Mouse (Mus musculus): ENCODE data around the gene Psors1c2. TPM values are rescaled to one million over a fixed set of nuclear protein-coding genes. Genes with fewer than 3 reads are reported as not detected.

Psors1c2 gene
- polyA plus RNA-seq, 1 experiment from 2014 or later, result 0.14 TPM

GRCm38 (mm10) chr17:35558216-35558615 is 25.2 kb downstream of the Psors1c2 start:
- no peak for ATAC-seq (replicated peaks; ENCODE audit: low FRiP score, low read depth)
- 63% methylated on average over 8 of the region's 8 CpGs for WGBS

GRCm38 (mm10) chr17:35567150-35567549 is 34.1 kb downstream of the Psors1c2 start, which contains the start of gene 2300002M23Rik:
Gene 2300002M23Rik (plus strand): TSS chr17:35567450.
- Histone ChIP-seq H3K9ac (ENCODE audit: low read depth, low read length) (no peak within 1 kb of the TSS), H3K27ac (no peak within 1 kb of the TSS), H3K4me3 (replicated peaks; ENCODE audit: low read depth, low read length) (no peak within 1 kb of the TSS), H3K9me3 (replicated peaks; ENCODE audit: low read length) (no peaks in the 10 kb centered on the region), H3K36me3 (ENCODE audit: insufficient read depth, low read length) (no peaks in the 10 kb centered on the region), H3K4me2 (ENCODE audit: low read length) (no peak within 1 kb of the TSS), H3K27me3 (ENCODE audit: insufficient read depth, low read length) (peaks cover 6% of the 10 kb centered on the region; the same call in 1 of the 2 replicates), H3K4me1 (replicated peaks; ENCODE audit: insufficient read depth, low read length) (0 out of 2 replicates have a peak, but pooled peaks cover 4% of the 10 kb centered on the region)
- DNase-seq (ENCODE audit: low spot score) (no peak), ATAC-seq (replicated peaks; ENCODE audit: low FRiP score, low read depth) (no peak)
- 58% methylated on average over 3 of the region's 3 CpGs for WGBS
- TF ChIP-seq CTCF (IDR thresholded peaks at IDR 0.05; ENCODE audit: low read depth), result no peak

More at GRCm38 (mm10) chr17:35558216-35558615, 25.2 kb downstream of the Psors1c2 start:
- no peaks in the 10 kb centered on the region for H3K9me3 ChIP-seq (replicated peaks; ENCODE audit: low read length)
- DNase-seq (ENCODE audit: low spot score), result no peak
- no peak for TF ChIP-seq CTCF (IDR thresholded peaks at IDR 0.05; ENCODE audit: low read depth)
- H3K36me3 ChIP-seq (ENCODE audit: insufficient read depth, low read length), result no peaks in the 10 kb centered on the region
- H3K9ac ChIP-seq (ENCODE audit: low read depth, low read length), result no peak overlapping the region
- H3K4me3 ChIP-seq (replicated peaks; ENCODE audit: low read depth, low read length), result no peak overlapping the region
- no peak overlapping the region for H3K27ac ChIP-seq
- no peaks in the 10 kb centered on the region for H3K4me1 ChIP-seq (replicated peaks; ENCODE audit: insufficient read depth, low read length)
- no peaks in the 10 kb centered on the region for H3K27me3 ChIP-seq (ENCODE audit: insufficient read depth, low read length)
- H3K4me2 ChIP-seq (ENCODE audit: low read length), result no peak overlapping the region

GRCm38 (mm10) chr17:35567767-35568166 is 34.8 kb downstream of the Psors1c2 start:
- H3K9me3 ChIP-seq (replicated peaks; ENCODE audit: low read length), result no peaks in the 10 kb centered on the region
- no peak for ATAC-seq (replicated peaks; ENCODE audit: low FRiP score, low read depth)
- DNase-seq (ENCODE audit: low spot score), result no peak
- H3K27ac ChIP-seq, result no peak overlapping the region
- H3K4me2 ChIP-seq (ENCODE audit: low read length), result no peak overlapping the region
- TF ChIP-seq CTCF (IDR thresholded peaks at IDR 0.05; ENCODE audit: low read depth), result peak; percentile 19; the same call in 1 of the 2 replicates
- H3K4me1 ChIP-seq (replicated peaks; ENCODE audit: insufficient read depth, low read length), result 0 out of 2 replicates have a peak, but pooled peaks cover 4% of the 10 kb centered on the region
- H3K27me3 ChIP-seq (ENCODE audit: insufficient read depth, low read length), result peaks cover 6% of the 10 kb centered on the region; the same call in 1 of the 2 replicates
- no peak overlapping the region for H3K4me3 ChIP-seq (replicated peaks; ENCODE audit: low read depth, low read length)
- H3K9ac ChIP-seq (ENCODE audit: low read depth, low read length), result no peak overlapping the region
- H3K36me3 ChIP-seq (ENCODE audit: insufficient read depth, low read length), result no peaks in the 10 kb centered on the region
- 27% methylated on average over 9 of the region's 9 CpGs for WGBS

- ATAC-seq (replicated peaks; ENCODE audit: low FRiP score, low read depth) (no peak), DNase-seq (ENCODE audit: low spot score) (peak; percentile 22)
- peaks cover 6% of the 10 kb centered on the region; the same call in 1 of the 2 replicates for H3K27me3 ChIP-seq (ENCODE audit: insufficient read depth, low read length)
- peak overlapping the region; percentile 50 for H3K4me2 ChIP-seq (ENCODE audit: low read length)
- H3K4me3 ChIP-seq (replicated peaks; ENCODE audit: low read depth, low read length), result 0 out of 2 replicates have a peak overlapping the region, but pooled peaks have one; percentile 9
- no peak for TF ChIP-seq CTCF (IDR thresholded peaks at IDR 0.05; ENCODE audit: low read depth)
- H3K36me3 ChIP-seq (ENCODE audit: insufficient read depth, low read length), result no peaks in the 10 kb centered on the region
- H3K9ac ChIP-seq (ENCODE audit: low read depth, low read length), result peak overlapping the region; percentile 42; the same call in 1 of the 2 replicates
- 0 out of 2 replicates have a peak, but pooled peaks cover 4% of the 10 kb centered on the region for H3K4me1 ChIP-seq (replicated peaks; ENCODE audit: insufficient read depth, low read length)
- no peak overlapping the region for H3K27ac ChIP-seq
- 7% methylated on average over 28 of the region's 28 CpGs for whole genome bisulfite sequencing
- no peaks in the 10 kb centered on the region for H3K9me3 ChIP-seq (replicated peaks; ENCODE audit: low read length)
Measured at GRCm38 (mm10) chr17:35569091-35569944, 36.3 kb downstream of the Psors1c2 start.

- H3K36me3 ChIP-seq (ENCODE audit: insufficient read depth, low read length), result no peaks in the 10 kb centered on the region
- H3K27ac ChIP-seq, result no peak overlapping the region
- DNase-seq (ENCODE audit: low spot score) (no peak), ATAC-seq (replicated peaks; ENCODE audit: low FRiP score, low read depth) (no peak)
- H3K4me1 ChIP-seq (replicated peaks; ENCODE audit: insufficient read depth, low read length), result 0 out of 2 replicates have a peak, but pooled peaks cover 4% of the 10 kb centered on the region
- no peak overlapping the region for H3K4me3 ChIP-seq (replicated peaks; ENCODE audit: low read depth, low read length)
- 75% methylated on average over 14 of the region's 14 CpGs for WGBS
- H3K9ac ChIP-seq (ENCODE audit: low read depth, low read length), result no peak overlapping the region
- H3K9me3 ChIP-seq (replicated peaks; ENCODE audit: low read length), result no peaks in the 10 kb centered on the region
- peaks cover 6% of the 10 kb centered on the region; the same call in 1 of the 2 replicates for H3K27me3 ChIP-seq (ENCODE audit: insufficient read depth, low read length)
- no peak overlapping the region for H3K4me2 ChIP-seq (ENCODE audit: low read length)
- TF ChIP-seq CTCF (IDR thresholded peaks at IDR 0.05; ENCODE audit: low read depth), result no peak
Measured at GRCm38 (mm10) chr17:35570836-35571235, 37.8 kb downstream of the Psors1c2 start.

- Histone ChIP-seq H3K4me2 (ENCODE audit: low read length) (no peak overlapping the region), H3K27me3 (ENCODE audit: insufficient read depth, low read length) (peaks cover 6% of the 10 kb centered on the region; the same call in 1 of the 2 replicates), H3K36me3 (ENCODE audit: insufficient read depth, low read length) (no peaks in the 10 kb centered on the region), H3K4me3 (replicated peaks; ENCODE audit: low read depth, low read length) (no peak overlapping the region), H3K27ac (no peak overlapping the region), H3K9ac (ENCODE audit: low read depth, low read length) (no peak overlapping the region), H3K9me3 (replicated peaks; ENCODE audit: low read length) (no peaks in the 10 kb centered on the region), H3K4me1 (replicated peaks; ENCODE audit: insufficient read depth, low read length) (0 out of 2 replicates have a peak, but pooled peaks cover 4% of the 10 kb centered on the region)
- DNase-seq (ENCODE audit: low spot score), result no peak
- 97% methylated on average over 7 of the region's 7 CpGs for WGBS
- no peak for ATAC-seq (replicated peaks; ENCODE audit: low FRiP score, low read depth)
- TF ChIP-seq CTCF (IDR thresholded peaks at IDR 0.05; ENCODE audit: low read depth), result 0 out of 2 replicates have a peak, but pooled peaks have one; percentile 0
Measured at GRCm38 (mm10) chr17:35571477-35571876, 38.5 kb downstream of the Psors1c2 start.

Measured in kidney, postnatal 0 days (tissue).